Mouse (Mus musculus) neural tube, embryonic 13.5 days (tissue): ENCODE data around the gene Apbb2. TPM values are rescaled to one million over a fixed set of nuclear protein-coding genes. Genes with fewer than 3 reads are reported as not detected.

ENCODE experiments used
- ATAC-seq: fragments of 200-750 bp; cut with Nextera tagmentation; 2 replicates; pipeline ENCODE4 v1.8.0; 2017; ENCODE audit warnings: low read depth, mild to moderate bottlenecking, moderate TSS enrichment, moderate library complexity
- H3K27ac ChIP-seq: fragments of 300-500 bp; sonication (generic); replicated peaks from 2 replicates; pipeline ENCODE4 v1.5.1; 2015; ENCODE audit warnings: moderate library complexity, mild to moderate bottlenecking, inconsistent platforms
- H3K27me3 ChIP-seq: fragments of 300-500 bp; sonication (generic); 2 replicates; pipeline ENCODE4 v1.6.1; 2015; ENCODE audit warnings: mild to moderate bottlenecking, inconsistent platforms
- H3K36me3 ChIP-seq: fragments of 300-500 bp; sonication (generic); 2 replicates; pipeline ENCODE4 v1.6.1; 2015; ENCODE audit warnings: mild to moderate bottlenecking, inconsistent platforms
- H3K4me1 ChIP-seq: fragments of 300-500 bp; sonication (generic); replicated peaks from 2 replicates; pipeline ENCODE4 v1.6.1; 2015; ENCODE audit warnings: inconsistent platforms
- H3K4me2 ChIP-seq: fragments of 300-500 bp; sonication (generic); 2 replicates; pipeline ENCODE4 v1.6.1; 2015; ENCODE audit warnings: inconsistent platforms, mild to moderate bottlenecking, moderate library complexity
- H3K4me3 ChIP-seq: fragments of 300-500 bp; sonication (generic); 2 replicates; pipeline ENCODE4 v1.5.1; 2015; ENCODE audit warnings: mild to moderate bottlenecking, inconsistent platforms
- H3K9ac ChIP-seq: fragments of 300-500 bp; sonication (generic); 2 replicates; pipeline ENCODE4 v1.6.1; 2015; ENCODE audit warnings: moderate library complexity, mild to moderate bottlenecking, inconsistent platforms
- H3K9me3 ChIP-seq: fragments of 300-500 bp; sonication (generic); 2 replicates; pipeline ENCODE4 v1.6.1; 2016; ENCODE audit warnings: inconsistent platforms
- WGBS: fragments of 180-500 bp; shearing (Covaris S2); methylation state at CpG from one replicate; pipeline ENCODE4 v1.1.7; 2015; 5-methylcytosine and 5-hydroxymethylcytosine counted together
- polyA plus RNA-seq: library from polyadenylated mRNA; unstranded; fragments of >200 nt; fragmentation: Nextera tagmentation; extraction: Ambion mirVana; gene quantifications from 2 replicates; pipeline ENCODE4 v1.2.1, GENCODE M21; 2015

The Apbb2 gene
- polyA plus RNA-seq, 1 experiment from 2014 or later = 108 TPM

DNA sequence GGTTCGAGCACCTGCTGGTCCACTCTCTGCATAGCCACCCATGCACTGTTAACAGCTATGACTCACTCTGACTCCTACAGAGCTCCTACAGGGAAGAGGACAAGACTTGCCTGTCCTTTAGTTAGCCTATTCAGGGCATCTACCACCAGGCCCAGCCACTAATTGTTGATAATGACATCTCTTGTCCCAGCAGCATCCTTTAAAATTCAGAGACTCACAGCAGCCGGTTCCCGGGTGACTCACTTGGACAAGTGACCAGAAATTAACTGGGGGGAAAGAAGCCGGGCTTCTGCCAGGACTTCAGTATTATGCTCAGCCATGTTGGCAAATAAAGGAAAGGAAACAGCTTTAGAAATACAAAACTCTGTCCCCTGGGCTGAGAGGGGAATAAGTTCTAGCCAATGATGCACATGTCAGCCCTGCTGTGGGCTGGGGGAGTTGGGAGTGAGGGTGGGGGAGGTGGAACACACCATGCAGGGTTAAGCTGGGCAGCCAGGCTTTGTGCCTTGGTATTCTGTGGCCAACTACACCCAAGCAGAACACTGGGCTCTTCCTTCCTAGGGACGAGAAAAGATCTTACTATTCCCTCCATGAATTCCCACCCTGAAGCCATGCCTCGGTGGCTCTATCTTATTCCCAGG lies 233.7 kb downstream of the Apbb2 start:
- WGBS = 68% methylated on average over 6 of the region's 6 CpGs
- ATAC-seq = no peak

DNA sequence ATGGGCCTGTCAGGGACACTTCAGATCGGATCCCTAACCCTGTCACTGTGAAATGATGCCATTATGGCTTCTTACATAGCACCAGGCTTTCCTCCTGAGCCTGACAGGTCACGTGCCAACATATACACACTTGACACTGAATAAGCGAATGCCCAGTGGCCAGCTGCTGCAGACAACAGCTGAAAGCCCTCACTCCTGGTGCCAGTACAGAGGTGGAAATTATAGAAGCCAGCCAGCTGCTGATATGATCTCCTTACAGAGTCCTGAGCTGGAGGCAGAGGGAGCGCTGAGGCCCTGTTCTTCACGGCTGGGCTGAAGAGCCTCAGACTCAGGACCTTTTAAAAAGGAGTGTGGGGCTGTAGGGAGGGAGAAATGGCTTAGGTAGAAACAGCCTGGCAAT lies 234.5 kb downstream of the Apbb2 start:
- Histone ChIP-seq H3K4me3 (no peak overlapping the region), H3K4me2 (no peak overlapping the region), H3K27me3 (no peaks in the 10 kb centered on the region), H3K9me3 (no peaks in the 10 kb centered on the region), H3K36me3 (no peaks in the 10 kb centered on the region), H3K27ac (peak overlapping the region; percentile 56), H3K4me1 (peaks cover 62% of the 10 kb centered on the region), H3K9ac (no peak overlapping the region)
- ATAC-seq = no peak
- WGBS = 77% methylated on average over 5 of the region's 5 CpGs

More for the DNA sequence above, 233.7 kb downstream of the Apbb2 start:
- Histone ChIP-seq H3K9me3 (no peaks in the 10 kb centered on the region), H3K4me3 (no peak overlapping the region), H3K27ac (peak overlapping the region; percentile 43), H3K4me1 (peaks cover 56% of the 10 kb centered on the region), H3K4me2 (no peak overlapping the region), H3K36me3 (no peaks in the 10 kb centered on the region), H3K27me3 (no peaks in the 10 kb centered on the region), H3K9ac (no peak overlapping the region)

DNA sequence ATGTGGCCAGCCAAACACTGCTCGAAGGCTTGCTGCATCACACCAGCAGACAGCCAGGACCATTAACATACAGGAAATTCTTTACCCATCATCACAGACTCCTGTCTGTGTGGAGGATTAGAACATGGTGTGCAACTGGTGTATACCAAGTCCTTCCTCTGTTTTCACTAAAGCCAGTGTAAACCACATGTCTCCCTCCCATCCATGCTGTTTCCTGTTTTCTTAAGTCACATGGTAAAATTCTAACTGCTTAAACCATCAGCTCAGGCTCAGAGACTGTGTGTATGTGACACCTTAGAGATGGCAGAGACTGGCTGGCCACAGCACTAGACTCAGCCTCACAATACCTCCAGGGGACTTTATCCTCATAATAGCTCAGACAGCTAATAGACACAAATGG lies 236.5 kb downstream of the Apbb2 start:
- no peaks in the 10 kb centered on the region for H3K9me3 ChIP-seq
- H3K4me2 ChIP-seq = no peak overlapping the region
- H3K4me3 ChIP-seq = no peak overlapping the region
- H3K9ac ChIP-seq = no peak overlapping the region
- no peaks in the 10 kb centered on the region for H3K27me3 ChIP-seq
- peaks cover 43% of the 10 kb centered on the region for H3K4me1 ChIP-seq
- H3K27ac ChIP-seq = no peak overlapping the region
- no peak for ATAC-seq
- no peaks in the 10 kb centered on the region for H3K36me3 ChIP-seq
- 92% methylated on average over 1 of the region's 1 CpGs for WGBS

DNA sequence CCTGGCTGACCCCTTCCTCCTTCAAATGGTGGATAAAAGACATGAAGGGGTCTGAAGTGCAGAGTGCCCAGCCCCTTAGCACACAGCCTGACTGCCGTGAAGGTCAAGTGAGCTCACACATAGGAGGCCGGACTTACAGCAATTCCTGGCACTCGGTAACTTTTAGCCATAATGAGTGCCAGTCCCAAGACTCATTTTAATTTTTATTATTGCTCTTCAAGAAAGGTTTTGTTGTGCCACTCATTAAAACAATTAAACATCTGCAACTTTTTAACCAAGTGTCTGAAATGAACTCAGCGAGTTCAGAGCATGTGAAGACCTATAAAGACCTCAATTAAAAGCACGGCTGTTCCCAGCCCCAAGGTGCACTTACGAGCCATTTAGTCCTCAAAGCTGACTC lies 239.6 kb downstream of the Apbb2 start:
- WGBS = 63% methylated on average over 6 of the region's 6 CpGs
- Histone ChIP-seq H3K27me3 (no peaks in the 10 kb centered on the region), H3K4me1 (peaks cover 12% of the 10 kb centered on the region), H3K4me3 (no peak overlapping the region), H3K4me2 (no peak overlapping the region), H3K27ac (no peak overlapping the region), H3K9ac (no peak overlapping the region), H3K9me3 (no peaks in the 10 kb centered on the region), H3K36me3 (no peaks in the 10 kb centered on the region)
- no peak for ATAC-seq

DNA sequence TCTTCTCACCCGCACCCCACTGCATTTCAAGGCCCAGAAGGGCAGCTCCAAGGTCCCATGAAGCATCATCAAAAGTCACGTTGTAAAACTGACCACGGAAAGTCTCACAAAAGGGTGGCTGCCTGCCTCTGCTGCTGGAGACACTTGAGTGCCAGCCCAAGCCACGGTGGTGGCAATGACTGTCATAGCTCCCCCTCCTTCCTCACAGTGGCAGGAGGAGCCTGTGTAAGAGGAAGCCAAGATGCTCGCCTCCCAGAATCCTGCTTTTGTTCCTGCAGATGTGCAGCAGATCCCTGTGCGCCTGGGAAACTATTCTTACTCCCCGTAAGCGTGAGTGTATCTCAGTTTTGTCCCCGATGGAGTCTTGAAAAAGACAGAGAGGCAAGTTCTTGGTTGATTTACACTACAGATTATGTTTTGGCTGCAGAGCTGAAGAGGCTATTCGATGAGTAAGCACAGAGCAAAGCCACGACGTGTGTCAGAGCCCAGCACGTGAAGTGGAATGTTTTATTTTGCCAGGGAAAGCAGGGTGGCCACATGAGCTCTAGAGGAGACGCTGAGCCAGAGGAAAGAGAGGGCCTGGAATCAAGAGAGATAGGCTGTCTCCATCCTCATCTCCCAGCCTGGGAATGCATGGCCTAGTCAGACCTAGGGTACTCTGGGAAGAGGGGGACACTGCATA lies 241.9 kb downstream of the Apbb2 start:
- ATAC-seq = no peak
- Histone ChIP-seq H3K4me1 (peaks cover 18% of the 10 kb centered on the region), H3K9me3 (no peaks in the 10 kb centered on the region), H3K36me3 (0 out of 2 replicates have a peak, but pooled peaks cover 5% of the 10 kb centered on the region), H3K27ac (no peak overlapping the region), H3K4me3 (no peak overlapping the region), H3K27me3 (no peaks in the 10 kb centered on the region), H3K4me2 (no peak overlapping the region), H3K9ac (no peak overlapping the region)
- WGBS = 72% methylated on average over 14 of the region's 14 CpGs

DNA sequence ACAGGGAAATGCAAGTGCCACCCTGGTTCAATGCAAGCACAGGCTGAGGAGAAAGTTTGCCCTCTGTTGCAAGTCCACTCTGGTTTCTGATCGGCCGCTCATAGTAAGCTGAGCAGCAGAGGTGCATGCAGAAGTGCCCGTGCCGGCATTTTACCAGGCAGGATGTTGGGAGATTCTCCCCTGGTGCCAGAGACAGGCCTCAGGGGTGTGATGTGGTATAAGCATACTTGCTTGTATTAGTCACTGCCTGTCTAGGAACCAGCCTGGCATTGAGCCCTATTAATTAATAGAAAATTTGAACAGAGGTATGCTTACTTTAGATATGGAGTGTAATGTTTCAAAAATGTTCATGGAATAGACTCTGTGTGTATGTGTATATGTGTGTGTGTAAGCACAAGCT lies 244.2 kb downstream of the Apbb2 start:
- no peak for ATAC-seq
- H3K4me3 ChIP-seq = no peak overlapping the region
- WGBS = 89% methylated on average over 4 of the region's 4 CpGs
- no peaks in the 10 kb centered on the region for H3K9me3 ChIP-seq
- H3K36me3 ChIP-seq = 0 out of 2 replicates have a peak, but pooled peaks cover 5% of the 10 kb centered on the region
- no peaks in the 10 kb centered on the region for H3K27me3 ChIP-seq
- H3K9ac ChIP-seq = no peak overlapping the region
- H3K4me2 ChIP-seq = no peak overlapping the region
- peaks cover 12% of the 10 kb centered on the region for H3K4me1 ChIP-seq
- H3K27ac ChIP-seq = no peak overlapping the region

DNA sequence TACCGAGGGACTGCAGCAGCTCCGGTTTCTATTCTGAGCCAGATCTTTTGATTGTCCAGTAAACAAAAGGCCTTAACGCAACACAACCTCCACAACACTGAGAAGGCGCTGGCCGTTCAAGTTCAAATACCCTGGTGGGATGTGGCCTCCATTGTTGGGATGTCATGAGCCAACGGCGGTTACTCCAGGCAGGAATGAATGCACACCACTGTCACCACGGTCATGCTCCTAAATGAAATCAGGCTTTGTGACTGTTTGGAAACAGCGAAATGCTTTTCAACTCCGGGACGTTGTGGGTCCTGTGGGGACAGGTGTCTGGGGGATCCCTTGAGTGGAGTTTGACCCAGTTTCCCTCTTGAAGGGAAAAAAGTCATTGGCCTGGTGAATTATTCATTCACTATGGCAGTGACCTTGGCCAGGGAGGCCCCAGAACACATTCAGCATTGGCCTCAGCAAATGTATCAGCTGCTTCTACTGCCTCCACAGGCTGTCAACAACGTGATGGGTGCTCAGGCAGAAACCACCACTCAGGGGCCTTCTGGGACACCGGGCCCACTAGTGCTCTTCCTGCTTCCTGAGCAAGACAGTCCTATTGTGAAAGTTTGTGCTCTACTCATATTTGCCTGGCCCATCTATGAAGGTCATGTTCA lies 244.9 kb downstream of the Apbb2 start:
- no peak overlapping the region for H3K9ac ChIP-seq
- H3K4me3 ChIP-seq = no peak overlapping the region
- H3K9me3 ChIP-seq = no peaks in the 10 kb centered on the region
- H3K27ac ChIP-seq = no peak overlapping the region
- H3K36me3 ChIP-seq = 0 out of 2 replicates have a peak, but pooled peaks cover 5% of the 10 kb centered on the region
- H3K4me1 ChIP-seq = peaks cover 9% of the 10 kb centered on the region
- H3K4me2 ChIP-seq = no peak overlapping the region
- no peak for ATAC-seq
- WGBS = 35% methylated on average over 13 of the region's 13 CpGs
- no peaks in the 10 kb centered on the region for H3K27me3 ChIP-seq

DNA sequence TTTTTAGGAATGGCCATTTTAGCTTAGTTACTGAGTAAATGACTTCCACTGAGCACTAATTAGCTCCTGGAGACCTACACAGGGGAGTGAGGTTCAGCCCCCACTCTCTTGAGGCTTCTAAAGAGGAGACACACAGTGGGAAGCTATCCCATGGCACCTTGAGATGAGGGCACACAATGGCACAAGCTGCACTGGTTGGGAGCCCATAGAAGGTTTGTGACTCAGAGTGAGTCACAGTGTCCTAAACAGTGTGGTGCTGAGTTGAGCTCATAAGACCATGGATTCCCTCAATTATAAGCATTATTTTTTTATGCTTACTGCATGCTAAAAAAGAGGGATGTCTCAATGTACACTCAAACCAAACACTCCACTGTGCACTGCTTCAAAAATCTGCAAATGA lies 247.5 kb downstream of the Apbb2 start:
- H3K27ac ChIP-seq = no peak overlapping the region
- no peak for ATAC-seq
- H3K4me1 ChIP-seq = peaks cover 24% of the 10 kb centered on the region
- no peak overlapping the region for H3K9ac ChIP-seq
- H3K27me3 ChIP-seq = no peaks in the 10 kb centered on the region
- no peaks in the 10 kb centered on the region for H3K9me3 ChIP-seq
- no peak overlapping the region for H3K4me3 ChIP-seq
- 0 out of 2 replicates have a peak, but pooled peaks cover 5% of the 10 kb centered on the region for H3K36me3 ChIP-seq
- no peak overlapping the region for H3K4me2 ChIP-seq

DNA sequence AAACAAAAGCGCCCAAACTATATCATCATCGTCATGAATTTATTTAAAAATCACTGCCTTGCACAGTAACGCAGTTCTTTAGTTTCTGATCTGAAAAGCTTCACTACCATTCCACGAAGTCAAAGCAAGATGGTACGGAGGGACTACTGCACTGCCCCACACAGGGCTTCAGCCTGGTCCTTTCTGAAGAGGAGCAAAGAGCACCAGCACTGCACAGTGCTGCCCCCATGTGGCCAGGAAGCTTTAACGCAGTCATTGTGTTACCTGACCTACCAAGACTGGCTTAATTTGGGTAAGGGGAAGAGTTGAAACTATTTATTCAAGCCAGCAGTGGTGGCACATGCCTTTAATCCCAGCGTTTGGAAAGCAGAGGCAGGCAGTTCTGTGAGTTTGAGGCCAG lies 249.6 kb downstream of the Apbb2 start:
- 41% methylated on average over 7 of the region's 7 CpGs for WGBS
- no peaks in the 10 kb centered on the region for H3K9me3 ChIP-seq
- H3K36me3 ChIP-seq = 0 out of 2 replicates have a peak, but pooled peaks cover 5% of the 10 kb centered on the region
- H3K9ac ChIP-seq = no peak overlapping the region
- H3K4me1 ChIP-seq = peaks cover 42% of the 10 kb centered on the region
- no peaks in the 10 kb centered on the region for H3K27me3 ChIP-seq
- no peak overlapping the region for H3K4me3 ChIP-seq
- H3K4me2 ChIP-seq = no peak overlapping the region
- H3K27ac ChIP-seq = no peak overlapping the region
- peak; percentile 40; the same call in 1 of the 2 replicates for ATAC-seq

DNA sequence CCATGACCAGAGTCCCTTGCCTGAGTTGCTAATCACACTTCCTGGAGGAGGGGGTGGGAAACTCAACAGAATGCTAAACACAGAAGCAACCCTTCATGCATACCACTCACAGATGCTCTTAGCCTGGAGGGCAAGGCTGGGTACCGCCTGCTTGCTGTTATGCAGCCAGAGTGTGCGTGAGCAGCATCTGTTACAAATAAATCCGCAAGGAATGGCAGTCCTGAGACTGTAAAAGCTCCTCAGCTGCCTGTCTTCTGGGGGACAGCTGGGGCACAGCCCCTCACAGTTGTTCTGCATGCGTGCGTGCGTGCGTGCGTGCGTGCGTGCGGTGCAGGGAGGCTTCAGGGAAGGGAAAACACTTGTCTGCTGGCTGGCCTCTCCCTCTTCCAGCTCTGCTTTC lies 250.9 kb downstream of the Apbb2 start:
- Histone ChIP-seq H3K9me3 (no peaks in the 10 kb centered on the region), H3K4me2 (no peak overlapping the region), H3K9ac (no peak overlapping the region), H3K27me3 (no peaks in the 10 kb centered on the region), H3K36me3 (0 out of 2 replicates have a peak, but pooled peaks cover 3% of the 10 kb centered on the region), H3K4me3 (no peak overlapping the region), H3K4me1 (peaks cover 42% of the 10 kb centered on the region), H3K27ac (peak overlapping the region; percentile 28; the same call in 1 of the 2 replicates)
- 6% methylated on average over 11 of the region's 11 CpGs for WGBS
- ATAC-seq = peak; percentile 81

DNA sequence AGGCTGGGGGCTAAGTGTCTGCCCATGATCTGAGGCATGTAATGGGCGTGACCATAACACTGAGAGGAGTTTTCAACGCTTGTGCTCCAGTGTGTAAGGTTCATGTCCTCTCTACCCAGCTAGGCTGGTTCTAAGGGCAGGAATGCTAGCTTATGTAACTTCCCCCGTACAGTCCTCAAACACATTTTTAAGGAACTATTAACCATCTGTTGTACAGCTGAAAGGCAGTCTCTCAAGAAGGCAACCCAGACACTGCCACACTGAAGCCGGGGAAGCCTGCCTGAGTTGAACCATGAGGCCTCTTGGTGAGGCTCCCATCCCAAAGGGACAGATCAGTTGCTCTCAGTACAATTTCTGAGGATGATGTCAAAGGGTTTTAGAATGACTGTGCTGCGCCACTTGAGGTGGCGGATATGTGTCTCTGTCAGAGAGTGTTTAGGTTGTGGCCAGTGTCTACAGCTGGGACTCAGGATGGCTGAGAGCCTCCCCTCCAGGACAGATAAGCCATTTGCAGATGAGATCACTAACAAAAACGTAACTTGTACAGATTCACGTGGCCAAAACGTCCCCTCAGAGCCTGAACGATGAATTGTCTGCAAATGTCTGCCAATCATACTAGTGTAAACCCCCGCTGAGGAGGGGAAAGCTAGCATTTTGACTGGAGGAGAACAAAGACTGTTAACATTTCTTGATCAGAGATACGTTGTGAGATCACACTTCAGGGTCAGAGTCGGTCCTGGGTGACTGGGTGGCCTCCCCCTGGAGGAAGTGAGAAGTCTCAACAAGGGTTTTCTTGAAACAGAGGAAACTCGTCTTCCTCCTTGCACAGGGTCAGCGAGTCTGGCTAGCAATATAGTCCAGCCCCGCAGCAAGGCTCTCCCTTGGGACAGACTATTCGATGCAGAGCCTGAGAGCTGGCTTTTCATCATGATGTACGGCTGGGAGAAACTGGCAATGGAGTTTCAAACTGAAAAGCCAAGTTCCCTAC lies 255.0 kb downstream of the Apbb2 start:
- no peak for ATAC-seq
- 54% methylated on average over 18 of the region's 18 CpGs for WGBS
- no peaks in the 10 kb centered on the region for H3K27me3 ChIP-seq
- no peak overlapping the region for H3K27ac ChIP-seq
- no peak overlapping the region for H3K9ac ChIP-seq
- H3K4me1 ChIP-seq = peaks cover 68% of the 10 kb centered on the region
- H3K4me2 ChIP-seq = no peak overlapping the region
- no peaks in the 10 kb centered on the region for H3K9me3 ChIP-seq
- peaks cover 9% of the 10 kb centered on the region; the same call in 1 of the 2 replicates for H3K36me3 ChIP-seq
- H3K4me3 ChIP-seq = no peak overlapping the region
